Mouse (Mus musculus) heart, adult 8-10 months (tissue): ENCODE measurements around the gene Sat2. TPM values are rescaled to one million over a fixed set of nuclear protein-coding genes. Genes with fewer than 3 reads are reported as not detected.
"Not testable (repeated sequence)": the region's sequence is repeated elsewhere in the genome, so short reads cannot be mapped to it uniquely, and the experiment has no call there.

Source experiments
- DNase-seq: peaks from one replicate; pipeline ENCODE4 v3.0.0; 2022; ENCODE audit warnings: low spot score
- total RNA-seq, 4 experiments: library from RNA; stranded (reverse); gene quantifications; 2 replicates each; pipeline ENCODE4 v1.2.4; 2022

The Sat2 gene
- total RNA-seq, 4 experiments from 2014 or later, result 2.6 to 5.3 (median 3.3) TPM

- DNase-seq, result peak; percentile 47
These were observed 21.7 kb upstream of the Sat2 start for GRCm38 (mm10) chr11:69600098-69600497.

GRCm38 (mm10) chr11:69601768-69602167 lies 20.1 kb upstream of the Sat2 start:
- DNase-seq, result no peak

GRCm38 (mm10) chr11:69603516-69603915 lies 18.3 kb upstream of the Sat2 start:
- DNase-seq, result peak; percentile 54

GRCm38 (mm10) chr11:69604347-69604746 lies 17.5 kb upstream of the Sat2 start:
- no peak for DNase-seq

- no peak for DNase-seq
These were observed 16.8 kb upstream of the Sat2 start for GRCm38 (mm10) chr11:69604795-69605664.

GRCm38 (mm10) chr11:69605726-69606490 lies 15.9 kb upstream of the Sat2 start, which contains the start of gene Atp1b2:
TSS of gene Atp1b2 (minus strand) at chr11:69605942.
- peak; percentile 59 for DNase-seq

- no peak for DNase-seq
These were observed 15.4 kb upstream of the Sat2 start for GRCm38 (mm10) chr11:69606491-69606795.

GRCm38 (mm10) chr11:69606832-69607231 lies 15.0 kb upstream of the Sat2 start:
- DNase-seq, result no peak

GRCm38 (mm10) chr11:69608525-69608924 lies 13.3 kb upstream of the Sat2 start:
- DNase-seq, result no peak

GRCm38 (mm10) chr11:69609416-69609815 lies 12.4 kb upstream of the Sat2 start:
- no peak for DNase-seq

GRCm38 (mm10) chr11:69610899-69611298 lies 10.9 kb upstream of the Sat2 start:
- DNase-seq, result no peak

GRCm38 (mm10) chr11:69613553-69614256 lies 8.1 kb upstream of the Sat2 start:
- DNase-seq, result peak; percentile 89

GRCm38 (mm10) chr11:69614257-69614588 lies 7.6 kb upstream of the Sat2 start:
- not testable (repeated sequence) for DNase-seq

GRCm38 (mm10) chr11:69616781-69617180 lies 5.0 kb upstream of the Sat2 start:
- DNase-seq, result no peak

- DNase-seq, result no peak
These were observed 4.0 kb upstream of the Sat2 start, which contains the start of gene Shbg for GRCm38 (mm10) chr11:69617805-69618204. TSS of gene Shbg (minus strand) at chr11:69617905.

- DNase-seq, result no peak
These were observed 1.3 kb upstream of the Sat2 start for GRCm38 (mm10) chr11:69620394-69621081.

- no peak for DNase-seq
These were observed 582 bp downstream of the Sat2 start for GRCm38 (mm10) chr11:69622406-69622805.

GRCm38 (mm10) chr11:69623006-69623405 lies 1.2 kb downstream of the Sat2 start:
- DNase-seq, result no peak

GRCm38 (mm10) chr11:69624339-69624738 lies 2.5 kb downstream of the Sat2 start:
- DNase-seq, result not testable (repeated sequence)

GRCm38 (mm10) chr11:69628286-69628685 lies 6.5 kb downstream of the Sat2 start:
- DNase-seq, result peak; percentile 63

GRCm38 (mm10) chr11:69629802-69630201 lies 8.0 kb downstream of the Sat2 start:
- DNase-seq, result no peak
